Mouse (Mus musculus) ES-Bruce4 (cell line): Measurements from ENCODE around the gene Yif1b.

Experiments used
- CTCF ChIP-seq: IDR thresholded peaks from one replicate; pipeline ENCODE4 v1.8.1; 2011; ENCODE audit warnings: low read depth, low read length
- EP300 ChIP-seq: IDR thresholded peaks from 2 replicates; pipeline ENCODE4 v1.6.1; 2011; ENCODE audit warnings: low read depth, low read length; ENCODE audit not compliant: insufficient read depth
- POLR2A ChIP-seq: IDR thresholded peaks from one replicate; pipeline ENCODE4 v1.8.1; 2011; ENCODE audit warnings: low read length; ENCODE audit not compliant: insufficient read depth

GRCm38 (mm10) chr7:29231517-29231916 is 6.6 kb upstream of the Yif1b start:
- TF ChIP-seq POLR2A = no peak
- TF ChIP-seq CTCF = no peak
- no peak for TF ChIP-seq EP300
